Mouse (Mus musculus) liver, postnatal 0 days (tissue): ENCODE measurements around the gene Nop10.

Experiments used
- CTCF ChIP-seq: sonication (generic); IDR thresholded peaks from 2 replicates; pipeline ENCODE4 v1.5.1; 2016; ENCODE audit warnings: antibody characterized with exemption, low read depth
- EP300 ChIP-seq: IDR thresholded peaks from 2 replicates; pipeline ENCODE4 v1.6.1; 2016; ENCODE audit warnings: antibody characterized with exemption, low read depth, mild to moderate bottlenecking

GRCm38 (mm10) chr2:112265448-112266241 lies 3.9 kb downstream of the Nop10 start, which contains the start of gene Slc12a6:
- TF ChIP-seq CTCF (peak; percentile 34), EP300 (no peak)
